Mouse (Mus musculus) limb, embryonic 13.5 days (tissue): ENCODE data around the gene Bloc1s3. TPM values are rescaled to one million over a fixed set of nuclear protein-coding genes. Genes with fewer than 3 reads are reported as not detected.
A peak's percentile ranks its signal among the peaks of the same experiment; 100 is the strongest.

Source experiments
- ATAC-seq: fragments of 200-750 bp; cut with Nextera tagmentation; 2 replicates; pipeline ENCODE4 v1.8.0; 2017; ENCODE audit warnings: low read depth, moderate number of reproducible peaks, moderate TSS enrichment; ENCODE audit not compliant: low FRiP score
- H3K27ac ChIP-seq: fragments of 300-500 bp; sonication (generic); 2 replicates; pipeline ENCODE4 v1.5.1; 2015; ENCODE audit warnings: inconsistent platforms, mild to moderate bottlenecking, moderate library complexity
- H3K27me3 ChIP-seq: fragments of 300-500 bp; sonication (generic); 2 replicates; pipeline ENCODE4 v1.6.1; 2015; ENCODE audit warnings: mild to moderate bottlenecking, inconsistent platforms
- H3K36me3 ChIP-seq: fragments of 300-500 bp; sonication (generic); 2 replicates; pipeline ENCODE4 v1.6.1; 2015; ENCODE audit warnings: inconsistent platforms, mild to moderate bottlenecking, moderate library complexity
- H3K4me1 ChIP-seq: fragments of 300-500 bp; sonication (generic); 2 replicates; pipeline ENCODE4 v1.6.1; 2015; ENCODE audit warnings: inconsistent platforms
- H3K4me2 ChIP-seq: fragments of 300-500 bp; sonication (generic); replicated peaks from 2 replicates; pipeline ENCODE4 v1.6.1; 2015; ENCODE audit warnings: inconsistent platforms, mild to moderate bottlenecking, moderate library complexity
- H3K4me3 ChIP-seq: fragments of 300-500 bp; sonication (generic); 2 replicates; pipeline ENCODE4 v1.5.1; 2015; ENCODE audit warnings: moderate library complexity, mild to moderate bottlenecking, inconsistent platforms
- H3K9ac ChIP-seq: fragments of 300-500 bp; sonication (generic); 2 replicates; pipeline ENCODE4 v1.6.1; 2015; ENCODE audit warnings: mild to moderate bottlenecking, inconsistent platforms
- H3K9me3 ChIP-seq: fragments of 300-500 bp; sonication (generic); 2 replicates; pipeline ENCODE4 v1.6.1; 2016; ENCODE audit warnings: inconsistent platforms
- WGBS: fragments of 180-500 bp; shearing (Covaris S2); methylation state at CpG from one replicate; pipeline ENCODE4 v1.1.7; 2015; 5-methylcytosine and 5-hydroxymethylcytosine counted together
- polyA plus RNA-seq: library from polyadenylated mRNA; unstranded; fragments of >200 nt; fragmentation: Nextera tagmentation; extraction: Ambion mirVana; gene quantifications from 2 replicates; pipeline ENCODE4 v1.2.1, GENCODE M21; 2015

The Bloc1s3 gene
- polyA plus RNA-seq, 1 experiment from 2014 or later = 2.5 TPM

- H3K4me1 ChIP-seq = peaks cover 16% of the 10 kb centered on the region
- H3K4me2 ChIP-seq = no peak overlapping the region
- H3K9ac ChIP-seq = no peak overlapping the region
- no peak overlapping the region for H3K4me3 ChIP-seq
- no peaks in the 10 kb centered on the region for H3K9me3 ChIP-seq
- ATAC-seq = 0 out of 2 replicates have a peak, but pooled peaks have one; percentile 49
- H3K27me3 ChIP-seq = peaks cover 24% of the 10 kb centered on the region
- no peak overlapping the region for H3K27ac ChIP-seq
- no peaks in the 10 kb centered on the region for H3K36me3 ChIP-seq
- WGBS = 58% methylated on average over 20 of the region's 20 CpGs
These were observed 12.5 kb downstream of the Bloc1s3 start for GRCm38 (mm10) chr7:19495521-19496213.

- 81% methylated on average over 25 of the region's 25 CpGs for WGBS
- H3K9ac ChIP-seq = 0 out of 2 replicates have a peak overlapping the region, but pooled peaks have one; percentile 25
- no peak overlapping the region for H3K4me2 ChIP-seq
- H3K4me3 ChIP-seq = no peak overlapping the region
- no peak overlapping the region for H3K27ac ChIP-seq
- H3K9me3 ChIP-seq = no peaks in the 10 kb centered on the region
- ATAC-seq = no peak
- H3K36me3 ChIP-seq = no peaks in the 10 kb centered on the region
- peaks cover 31% of the 10 kb centered on the region for H3K27me3 ChIP-seq
- H3K4me1 ChIP-seq = peaks cover 16% of the 10 kb centered on the region
These were observed 13.3 kb downstream of the Bloc1s3 start for GRCm38 (mm10) chr7:19494751-19495474.

- Histone ChIP-seq H3K4me1 (peaks cover 25% of the 10 kb centered on the region), H3K4me2 (peak overlapping the region; percentile 60), H3K27ac (no peak overlapping the region), H3K27me3 (peaks cover 62% of the 10 kb centered on the region), H3K9ac (peak overlapping the region; percentile 46), H3K36me3 (no peaks in the 10 kb centered on the region), H3K4me3 (peak overlapping the region; percentile 28), H3K9me3 (no peaks in the 10 kb centered on the region)
- WGBS = 4% methylated on average over 26 of the region's 26 CpGs
- ATAC-seq = no peak
These were observed 16.4 kb downstream of the Bloc1s3 start for GRCm38 (mm10) chr7:19491731-19492130.

GRCm38 (mm10) chr7:19489525-19489924 is 18.6 kb downstream of the Bloc1s3 start:
- peak overlapping the region; percentile 56 for H3K4me2 ChIP-seq
- ATAC-seq = 0 out of 2 replicates have a peak, but pooled peaks have one; percentile 19
- H3K36me3 ChIP-seq = no peaks in the 10 kb centered on the region
- H3K4me3 ChIP-seq = peak overlapping the region; percentile 34
- no peak overlapping the region for H3K27ac ChIP-seq
- 3% methylated on average over 31 of the region's 31 CpGs for WGBS
- no peaks in the 10 kb centered on the region for H3K9me3 ChIP-seq
- peaks cover 16% of the 10 kb centered on the region; the same call in 1 of the 2 replicates for H3K4me1 ChIP-seq
- H3K9ac ChIP-seq = peak overlapping the region; percentile 54
- H3K27me3 ChIP-seq = peaks cover 67% of the 10 kb centered on the region

GRCm38 (mm10) chr7:19486549-19486948 is 21.6 kb downstream of the Bloc1s3 start:
- H3K9ac ChIP-seq = no peak overlapping the region
- H3K36me3 ChIP-seq = no peaks in the 10 kb centered on the region
- no peak overlapping the region for H3K27ac ChIP-seq
- H3K27me3 ChIP-seq = peaks cover 52% of the 10 kb centered on the region
- H3K4me1 ChIP-seq = peaks cover 11% of the 10 kb centered on the region; the same call in 1 of the 2 replicates
- 89% methylated on average over 7 of the region's 7 CpGs for WGBS
- no peak for ATAC-seq
- H3K9me3 ChIP-seq = no peaks in the 10 kb centered on the region
- H3K4me2 ChIP-seq = no peak overlapping the region
- H3K4me3 ChIP-seq = no peak overlapping the region

- Histone ChIP-seq H3K36me3 (no peaks in the 10 kb centered on the region), H3K4me1 (peaks cover 9% of the 10 kb centered on the region; the same call in 1 of the 2 replicates), H3K4me3 (no peak overlapping the region), H3K4me2 (no peak overlapping the region), H3K9me3 (no peaks in the 10 kb centered on the region), H3K9ac (no peak overlapping the region), H3K27me3 (peaks cover 42% of the 10 kb centered on the region), H3K27ac (no peak overlapping the region)
- no peak for ATAC-seq
- 91% methylated on average over 1 of the region's 1 CpGs for WGBS
These were observed 22.7 kb downstream of the Bloc1s3 start for GRCm38 (mm10) chr7:19485488-19485887.

- no peak overlapping the region for H3K4me3 ChIP-seq
- no peak overlapping the region for H3K9ac ChIP-seq
- ATAC-seq = no peak
- 81% methylated on average over 8 of the region's 8 CpGs for WGBS
- no peak overlapping the region for H3K4me2 ChIP-seq
- H3K4me1 ChIP-seq = no peaks in the 10 kb centered on the region
- H3K27ac ChIP-seq = no peak overlapping the region
- H3K9me3 ChIP-seq = no peaks in the 10 kb centered on the region
- H3K36me3 ChIP-seq = no peaks in the 10 kb centered on the region
- peaks cover 20% of the 10 kb centered on the region for H3K27me3 ChIP-seq
These were observed 24.9 kb downstream of the Bloc1s3 start for GRCm38 (mm10) chr7:19483281-19483680.

- Histone ChIP-seq H3K27ac (no peak overlapping the region), H3K27me3 (peaks cover 34% of the 10 kb centered on the region), H3K4me2 (no peak overlapping the region), H3K4me3 (no peak overlapping the region), H3K36me3 (no peaks in the 10 kb centered on the region), H3K9me3 (no peaks in the 10 kb centered on the region), H3K4me1 (peaks cover 10% of the 10 kb centered on the region; the same call in 1 of the 2 replicates), H3K9ac (no peak overlapping the region)
- no peak for ATAC-seq
- 23% methylated on average over 14 of the region's 14 CpGs for WGBS
These were observed 30.4 kb downstream of the Bloc1s3 start for GRCm38 (mm10) chr7:19477624-19478384.

GRCm38 (mm10) chr7:19477084-19477483 is 31.1 kb downstream of the Bloc1s3 start:
- H3K27ac ChIP-seq = no peak overlapping the region
- no peak overlapping the region for H3K4me2 ChIP-seq
- no peak overlapping the region for H3K9ac ChIP-seq
- H3K4me1 ChIP-seq = peaks cover 10% of the 10 kb centered on the region; the same call in 1 of the 2 replicates
- no peak for ATAC-seq
- H3K27me3 ChIP-seq = peaks cover 41% of the 10 kb centered on the region
- H3K9me3 ChIP-seq = no peaks in the 10 kb centered on the region
- 71% methylated on average over 2 of the region's 2 CpGs for WGBS
- H3K4me3 ChIP-seq = no peak overlapping the region
- H3K36me3 ChIP-seq = no peaks in the 10 kb centered on the region

GRCm38 (mm10) chr7:19473875-19474443 is 34.2 kb downstream of the Bloc1s3 start:
- Histone ChIP-seq H3K9ac (peak overlapping the region; percentile 74), H3K4me2 (peak overlapping the region; percentile 76), H3K36me3 (no peaks in the 10 kb centered on the region), H3K9me3 (no peaks in the 10 kb centered on the region), H3K27me3 (peaks cover 71% of the 10 kb centered on the region), H3K4me3 (peak overlapping the region; percentile 55), H3K4me1 (peaks cover 14% of the 10 kb centered on the region; the same call in 1 of the 2 replicates), H3K27ac (peak overlapping the region; percentile 67; the same call in 1 of the 2 replicates)
- WGBS = 1% methylated on average over 65 of the region's 89 CpGs
- ATAC-seq = peak; percentile 90

- no peaks in the 10 kb centered on the region for H3K36me3 ChIP-seq
- H3K9me3 ChIP-seq = no peaks in the 10 kb centered on the region
These were observed 35.8 kb downstream of the Bloc1s3 start for GRCm38 (mm10) chr7:19472403-19472802.

More at GRCm38 (mm10) chr7:19472403-19472802, 35.8 kb downstream of the Bloc1s3 start:
- H3K4me1 ChIP-seq = peaks cover 14% of the 10 kb centered on the region; the same call in 1 of the 2 replicates
- H3K27me3 ChIP-seq = peaks cover 75% of the 10 kb centered on the region
- no peak overlapping the region for H3K4me3 ChIP-seq
- no peak overlapping the region for H3K27ac ChIP-seq
- no peak overlapping the region for H3K9ac ChIP-seq
- H3K4me2 ChIP-seq = no peak overlapping the region
- WGBS = 39% methylated on average over 4 of the region's 4 CpGs
- ATAC-seq = no peak
